ENCODE assay signal across 8 mouse cellular contexts in genomic region chr2:125672957-125673631, GRCm38 (mm10). TPM values are rescaled to one million over a fixed set of nuclear protein-coding genes. Genes with fewer than 3 reads are reported as not detected.
DNase-seq lines count a peak whose midpoint lies in the region; ATAC-seq and TF ChIP-seq lines count a peak whose summit lies in the region.

Gene Eid1, plus strand, starts transcription at chr2:125673095.

- CTCF ChIA-PET in Patski (lab: Charles Lee): interaction anchor here (1.1 kb wide), 1 partner anchor 13 kb away, joined by 3 read pairs; no protein-coding TSS in a partner anchor

- peak; percentile 76 for ATAC-seq in Patski
- peak; percentile 94 for ATAC-seq in hindbrain, embryonic 13.5 days (ENCODE audit: low FRiP score)

- TF ChIP-seq CTCF in Patski (IDR thresholded peaks at IDR 0.05): no peak

- H3K4me1 ChIP-seq in hindbrain, embryonic 13.5 days (replicated peaks): peaks cover 13% of the 10 kb centered on the region

- no peaks in the 10 kb centered on the region for H3K27me3 ChIP-seq in Patski
- H3K27me3 ChIP-seq in hindbrain, embryonic 13.5 days: no peaks in the 10 kb centered on the region

- peak within 1 kb of the TSS; percentile 81 for H3K4me3 ChIP-seq in hindbrain, embryonic 13.5 days

- WGBS in hindbrain, embryonic 13.5 days: under 1% methylated on average over 58 of the region's 79 CpGs

- no peak for DNase-seq in Patski (ENCODE audit: low read depth, low spot score)
- peak; percentile 94 to 95 for DNase-seq in cerebellum, postnatal 14 days
- peak; percentile 49 to 70 for DNase-seq in frontal cortex, postnatal 25 days (ENCODE audit: low spot score in 2 of 2)
- DNase-seq in left cerebral cortex, adult 11 months (ENCODE audit: low spot score): peak; percentile 70
- DNase-seq in lung, postnatal 36 days: peak; percentile 84
- peak; percentile 93 for DNase-seq in retina, postnatal 1 day
- peak; percentile 88 for DNase-seq in thymus, postnatal 4 days

- H3K27ac ChIP-seq in hindbrain, embryonic 13.5 days: peak within 1 kb of the TSS; percentile 98

- POLR2A ChIA-PET in Patski (lab: Charles Lee): interaction anchor here (0.6 to 0.7 kb wide), 2 partner anchors 39 to 48 kb away, joined by 3 to 7 read pairs; no protein-coding TSS in a partner anchor

- H3K36me3 ChIP-seq in hindbrain, embryonic 13.5 days: no peaks in the 10 kb centered on the region

- peak within 1 kb of the TSS; percentile 95 for H3K9ac ChIP-seq in hindbrain, embryonic 13.5 days

- in situ Hi-C loops in Patski (cut with MboI; ENCODE audit: low pct_unique_long_range_greater_than_20kb): loop anchor here (25.0 kb wide), 1 partner anchor 764 kb away; no protein-coding TSS in a partner anchor

- no peaks in the 10 kb centered on the region for H3K9me3 ChIP-seq in hindbrain, embryonic 13.5 days

- peak within 1 kb of the TSS; percentile 68 for H3K4me2 ChIP-seq in hindbrain, embryonic 13.5 days

RNA-seq across cellular contexts. Expression of gene Eid1, which starts in this region (rescaled TPM):
- polyA plus RNA-seq in Patski (2021): 91.7 TPM
- 398 and 400 TPM in 2 replicates for polyA plus RNA-seq in hindbrain, embryonic 13.5 days (2015; fragmentation: Nextera tagmentation; extraction: Ambion mirVana)
